Mouse (Mus musculus): ENCODE measurements around the gene Txndc16.

DNA sequence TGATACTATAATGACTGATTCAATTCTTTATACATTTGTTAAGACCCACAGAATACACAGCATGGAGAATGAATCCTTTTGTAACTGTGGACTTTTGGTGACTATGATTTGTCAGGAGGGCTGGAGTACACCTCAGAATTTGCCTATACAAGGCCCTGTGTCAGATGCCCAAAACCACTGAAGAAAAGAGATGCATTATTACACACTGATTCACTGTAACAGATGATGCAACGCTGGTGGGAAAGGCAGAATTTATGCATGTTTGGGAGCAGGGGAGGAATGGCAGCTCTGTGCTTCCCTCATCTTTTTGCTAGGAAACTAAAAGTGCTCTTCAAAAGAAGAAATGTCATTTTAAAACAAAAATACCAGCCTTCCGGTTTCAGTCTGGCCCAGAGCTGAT lies 29.1 kb downstream of the Txndc16 start:
- TF ChIP-seq CTCF (IDR thresholded peaks at IDR 0.05; ENCODE audit: low read depth): no peak
- no peak for TF ChIP-seq EP300 (IDR thresholded peaks at IDR 0.05; ENCODE audit: low read depth)
